Mouse (Mus musculus) hindbrain, embryonic 11.5 days (tissue): ENCODE measurements around the gene Vmn1r14. TPM values are rescaled to one million over a fixed set of nuclear protein-coding genes. Genes with fewer than 3 reads are reported as not detected.

Experiments used
- polyA plus RNA-seq: library from polyadenylated mRNA; unstranded; fragments of >200 nt; fragmentation: Nextera tagmentation; extraction: Ambion mirVana; gene quantifications from 2 replicates; pipeline ENCODE4 v1.2.1, GENCODE M21; 2014

Gene Vmn1r14
- polyA plus RNA-seq, 1 experiment from 2014 or later = not detected

Other genes starting within 250 kb of the Vmn1r14 start
- gene Vmn1r6, start 234.4 kb upstream of the Vmn1r14 start, polyA plus RNA-seq = not detected in 2 replicates
- gene Vmn1r7, start 206.4 kb upstream of the Vmn1r14 start, polyA plus RNA-seq = not detected in 2 replicates
- gene Vmn1r8, start 199.4 kb upstream of the Vmn1r14 start, polyA plus RNA-seq = not detected in 2 replicates
- gene Vmn1r9, start 164.9 kb upstream of the Vmn1r14 start, polyA plus RNA-seq = not detected in 2 replicates
- gene Vmn1r10, start 122.2 kb upstream of the Vmn1r14 start, polyA plus RNA-seq = not detected in 2 replicates
- gene Vmn1r11, start 98.2 kb upstream of the Vmn1r14 start, polyA plus RNA-seq = not detected in 2 replicates
- not detected in 2 replicates for gene Vmn1r12, start 74.8 kb upstream of the Vmn1r14 start, polyA plus RNA-seq
- gene Vmn1r13, start 28.4 kb upstream of the Vmn1r14 start, polyA plus RNA-seq = not detected in 2 replicates
- not detected in 2 replicates for gene Vmn1r15, start 26.3 kb downstream of the Vmn1r14 start, polyA plus RNA-seq
- gene Vmn1r16, start 97.8 kb downstream of the Vmn1r14 start, polyA plus RNA-seq = not detected in 2 replicates
- gene Vmn1r17, start 132.0 kb downstream of the Vmn1r14 start, polyA plus RNA-seq = not detected in 2 replicates
- gene Vmn1r18, start 164.1 kb downstream of the Vmn1r14 start, polyA plus RNA-seq = not detected in 2 replicates
- not detected in 2 replicates for gene Vmn1r19, start 172.1 kb downstream of the Vmn1r14 start, polyA plus RNA-seq
- not detected in 2 replicates for gene Vmn1r20, start 197.2 kb downstream of the Vmn1r14 start, polyA plus RNA-seq